Mouse (Mus musculus) myocyte (in vitro differentiated cells): ENCODE data around the gene Rps21. TPM values are rescaled to one million over a fixed set of nuclear protein-coding genes. Genes with fewer than 3 reads are reported as not detected.

Source experiments
- H3K27me3 ChIP-seq: one replicate; pipeline ENCODE4 v1.6.1; 2011; ENCODE audit not compliant: control insufficient read depth, insufficient read depth, insufficient read length
- H3K36me3 ChIP-seq: one replicate; pipeline ENCODE4 v1.6.1; 2011; ENCODE audit not compliant: control insufficient read depth, insufficient read depth
- H3K4me2 ChIP-seq: one replicate; pipeline ENCODE4 v1.6.1; 2011; ENCODE audit warnings: low read depth, control low read depth
- H3K4me3 ChIP-seq: one replicate; pipeline ENCODE4 v1.5.1; 2011; ENCODE audit warnings: mild to moderate bottlenecking, control low read depth, moderate library complexity
- H3K79me2 ChIP-seq: one replicate; pipeline ENCODE4 v1.6.1; 2011; ENCODE audit not compliant: control insufficient read depth, insufficient read depth
- H3ac ChIP-seq: one replicate; pipeline ENCODE4 v1.6.1; 2011; ENCODE audit not compliant: control insufficient read depth, insufficient read length
- CEBPB ChIP-seq: IDR thresholded peaks from 2 replicates; pipeline ENCODE4 v1.6.1; 2011; ENCODE audit warnings: mild to moderate bottlenecking, moderate library complexity; ENCODE audit not compliant: poor library complexity, insufficient read depth, severe bottlenecking
- E2F4 ChIP-seq: IDR thresholded peaks from one replicate; pipeline ENCODE4 v1.6.1; 2011; ENCODE audit warnings: mild to moderate bottlenecking, control low read depth, moderate library complexity; ENCODE audit not compliant: insufficient read depth
- MAX ChIP-seq: IDR thresholded peaks from one replicate; pipeline ENCODE4 v1.6.1; 2011; ENCODE audit warnings: low read depth, mild to moderate bottlenecking, control low read depth
- MYOD1 ChIP-seq, 3 experiments: IDR thresholded peaks; one replicate each; pipeline ENCODE4 v1.6.1; 2011; ENCODE audit warnings: control low read depth in 2 of 3, low read depth in 2 of 3, mild to moderate bottlenecking in 2 of 3, moderate library complexity in 1 of 3; ENCODE audit not compliant: insufficient read length in 2 of 3, control insufficient read depth in 1 of 3
- MYOG ChIP-seq, 3 experiments: IDR thresholded peaks; one replicate each; pipeline ENCODE4 v1.6.1; 2011; ENCODE audit warnings: control low read depth in 2 of 3, low read depth in 2 of 3, mild to moderate bottlenecking in 2 of 3; ENCODE audit not compliant: insufficient read length in 2 of 3, control insufficient read depth in 1 of 3, insufficient read depth in 1 of 3
- POLR2A ChIP-seq: IDR thresholded peaks from one replicate; pipeline ENCODE4 v1.6.1; 2011; ENCODE audit warnings: low read depth, mild to moderate bottlenecking, control low read depth, moderate library complexity; ENCODE audit not compliant: insufficient read length
- POLR2AphosphoS2 ChIP-seq: IDR thresholded peaks from one replicate; pipeline ENCODE4 v1.6.1; 2011; ENCODE audit warnings: low read depth, control low read depth; ENCODE audit not compliant: insufficient read length
- REST ChIP-seq: IDR thresholded peaks from one replicate; pipeline ENCODE4 v1.6.1; 2011; ENCODE audit warnings: mild to moderate bottlenecking, control low read depth, moderate library complexity; ENCODE audit not compliant: insufficient read depth, insufficient read length
- SRF ChIP-seq: IDR thresholded peaks from one replicate; pipeline ENCODE4 v1.6.1; 2011; ENCODE audit warnings: low read depth; ENCODE audit not compliant: control insufficient read depth, insufficient read length
- TCF12 ChIP-seq: IDR thresholded peaks from one replicate; pipeline ENCODE4 v1.6.1; 2011; ENCODE audit warnings: mild to moderate bottlenecking, control low read depth; ENCODE audit not compliant: poor library complexity, insufficient read depth, severe bottlenecking
- TCF3 ChIP-seq: IDR thresholded peaks from one replicate; pipeline ENCODE4 v1.6.1; 2011; ENCODE audit warnings: low read depth, control low read depth; ENCODE audit not compliant: insufficient read length
- USF1 ChIP-seq: IDR thresholded peaks from one replicate; pipeline ENCODE4 v1.6.1; 2011; ENCODE audit warnings: low read depth, mild to moderate bottlenecking, control low read depth, moderate library complexity
- polyA plus RNA-seq: library from polyadenylated mRNA; unstranded; fragments of >200 nt; fragmentation: generic; extraction: Trizol; gene quantifications from one replicate; pipeline ENCODE4 v1.2.1, GENCODE M21; 2012; ENCODE audit warnings: missing spikeins

Rps21 gene
- polyA plus RNA-seq, 1 experiment: 3,913 TPM

GRCm38 (mm10) chr2:180237601-180238345, 19.4 kb upstream of the Rps21 start:
- Histone ChIP-seq H3K4me2 (no peak overlapping the region), H3K79me2 (no peaks in the 10 kb centered on the region), H3K4me3 (no peak overlapping the region), H3ac (no peak overlapping the region), H3K36me3 (no peaks in the 10 kb centered on the region), H3K27me3 (no peaks in the 10 kb centered on the region)
- no peak for TF ChIP-seq MAX
- TF ChIP-seq POLR2A: no peak
- TF ChIP-seq MYOG (IDR thresholded peaks at IDR 0.05; ENCODE audit: control insufficient read depth in 1 of 3, insufficient read depth in 1 of 3, insufficient read length in 2 of 3, low read depth in 2 of 3): no peak
- TF ChIP-seq SRF: no peak

- Histone ChIP-seq H3K27me3 (no peaks in the 10 kb centered on the region), H3K4me3 (no peak overlapping the region), H3K4me2 (no peak overlapping the region), H3ac (no peak overlapping the region), H3K79me2 (no peaks in the 10 kb centered on the region), H3K36me3 (no peaks in the 10 kb centered on the region)
- TF ChIP-seq CEBPB: no peak
Observed at GRCm38 (mm10) chr2:180238591-180238990, 18.6 kb upstream of the Rps21 start.

GRCm38 (mm10) chr2:180243108-180243507, 14.1 kb upstream of the Rps21 start:
- no peaks in the 10 kb centered on the region for H3K27me3 ChIP-seq
- H3ac ChIP-seq: no peak overlapping the region
- H3K4me3 ChIP-seq: no peak overlapping the region
- no peaks in the 10 kb centered on the region for H3K79me2 ChIP-seq
- no peaks in the 10 kb centered on the region for H3K36me3 ChIP-seq
- H3K4me2 ChIP-seq: no peak overlapping the region
- TF ChIP-seq SRF (no peak), CEBPB (no peak), MAX (no peak), POLR2AphosphoS2 (no peak), MYOD1 (IDR thresholded peaks at IDR 0.05; ENCODE audit: control insufficient read depth in 1 of 3, insufficient read length in 2 of 3, low read depth in 2 of 3) (no peak), TCF12 (no peak), REST (no peak), E2F4 (no peak), POLR2A (no peak), USF1 (no peak)

- no peak for TF ChIP-seq REST
- no peak for TF ChIP-seq TCF3
- no peak for TF ChIP-seq E2F4
- TF ChIP-seq POLR2AphosphoS2: no peak
- TF ChIP-seq CEBPB: no peak
- TF ChIP-seq MYOD1 (IDR thresholded peaks at IDR 0.05; ENCODE audit: control insufficient read depth in 1 of 3, insufficient read length in 2 of 3, low read depth in 2 of 3): no peak
- no peak for TF ChIP-seq MAX
- no peak for TF ChIP-seq MYOG (IDR thresholded peaks at IDR 0.05; ENCODE audit: control insufficient read depth in 1 of 3, insufficient read depth in 1 of 3, insufficient read length in 2 of 3, low read depth in 2 of 3)
- no peak for TF ChIP-seq POLR2A
- TF ChIP-seq USF1: no peak
- no peak for TF ChIP-seq TCF12
- TF ChIP-seq SRF: no peak
- no peak overlapping the region for H3K4me3 ChIP-seq
Observed at GRCm38 (mm10) chr2:180247916-180248315, 9.3 kb upstream of the Rps21 start.

GRCm38 (mm10) chr2:180248947-180249660, 8.1 kb upstream of the Rps21 start:
- Histone ChIP-seq H3K36me3 (no peaks in the 10 kb centered on the region), H3K4me2 (no peak overlapping the region), H3K4me3 (no peak overlapping the region), H3K79me2 (no peaks in the 10 kb centered on the region), H3ac (no peak overlapping the region), H3K27me3 (no peaks in the 10 kb centered on the region)
- no peak for TF ChIP-seq MYOD1 (IDR thresholded peaks at IDR 0.05; ENCODE audit: control insufficient read depth in 1 of 3, insufficient read length in 2 of 3, low read depth in 2 of 3)
- TF ChIP-seq MAX: no peak
- no peak for TF ChIP-seq USF1
- TF ChIP-seq POLR2A: no peak
- TF ChIP-seq MYOG (IDR thresholded peaks at IDR 0.05; ENCODE audit: control insufficient read depth in 1 of 3, insufficient read depth in 1 of 3, insufficient read length in 2 of 3, low read depth in 2 of 3): no peak
- TF ChIP-seq REST: no peak
- no peak for TF ChIP-seq SRF
- no peak for TF ChIP-seq POLR2AphosphoS2
- no peak for TF ChIP-seq CEBPB
- TF ChIP-seq TCF3: no peak
- no peak for TF ChIP-seq E2F4
- no peak for TF ChIP-seq TCF12

More at GRCm38 (mm10) chr2:180247916-180248315, 9.3 kb upstream of the Rps21 start:
- no peak overlapping the region for H3K4me2 ChIP-seq
- no peaks in the 10 kb centered on the region for H3K79me2 ChIP-seq
- H3K36me3 ChIP-seq: no peaks in the 10 kb centered on the region
- no peak overlapping the region for H3ac ChIP-seq
- no peaks in the 10 kb centered on the region for H3K27me3 ChIP-seq
